Mouse (Mus musculus) urinary bladder, adult 2 months (tissue): ENCODE results near the gene Cd33. TPM values are rescaled to one million over a fixed set of nuclear protein-coding genes. Genes with fewer than 3 reads are reported as not detected.

ENCODE experiments used
- DNase-seq: peaks from one replicate; pipeline ENCODE4 v3.0.0; 2022; ENCODE audit warnings: low spot score
- polyA plus RNA-seq: library from polyadenylated mRNA; depleted of rRNA; stranded (reverse); fragments of >200 nt; gene quantifications from 2 replicates; pipeline ENCODE4 v1.2.3, GENCODE M21; 2012; rRNA removed

Cd33 gene
- polyA plus RNA-seq, 1 experiment, result 7.2 TPM

DNA sequence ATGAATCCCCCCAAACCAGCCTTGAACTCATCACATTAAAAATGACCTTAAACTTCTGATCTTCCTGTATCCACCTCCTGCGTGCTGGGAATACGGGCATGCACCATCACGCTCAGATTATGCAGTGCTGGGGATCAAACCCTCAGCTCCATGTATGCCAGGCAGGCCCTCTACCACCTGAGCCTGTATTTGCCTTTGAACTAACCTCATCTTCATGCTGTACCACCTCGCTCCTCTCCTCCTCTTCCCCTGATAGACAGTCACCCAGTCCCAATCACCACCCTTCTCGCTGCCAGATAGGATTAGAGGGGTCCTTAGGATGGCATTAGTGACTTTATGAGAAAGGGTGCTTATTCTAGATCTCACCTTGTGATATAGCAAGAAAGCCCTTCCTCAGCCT lies 29.2 kb downstream of the Cd33 start:
- no peak for DNase-seq

DNA sequence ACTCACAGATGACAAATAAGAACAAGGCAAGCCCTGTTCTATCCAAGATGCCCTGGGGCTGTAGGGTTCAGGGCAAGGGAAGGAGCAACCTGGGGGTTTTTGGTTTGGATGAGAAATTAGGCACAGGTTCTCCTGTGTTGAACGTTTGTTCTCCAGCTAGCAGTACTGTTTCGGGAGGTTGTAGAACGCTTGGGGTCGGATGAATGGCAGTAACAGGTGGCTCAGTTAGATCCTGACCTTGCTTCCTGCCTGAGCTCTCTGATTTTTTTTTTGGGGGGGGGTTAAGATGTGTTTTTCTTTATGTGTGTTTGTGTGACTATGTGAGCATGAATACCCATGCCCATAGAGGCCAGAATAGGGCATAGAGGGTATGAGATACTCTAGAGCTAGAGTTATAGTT lies 31.7 kb downstream of the Cd33 start:
- DNase-seq, result no peak

- DNase-seq, result no peak
Measured at GRCm38 (mm10) chr7:43511707-43512478, 32.3 kb downstream of the Cd33 start.

DNA sequence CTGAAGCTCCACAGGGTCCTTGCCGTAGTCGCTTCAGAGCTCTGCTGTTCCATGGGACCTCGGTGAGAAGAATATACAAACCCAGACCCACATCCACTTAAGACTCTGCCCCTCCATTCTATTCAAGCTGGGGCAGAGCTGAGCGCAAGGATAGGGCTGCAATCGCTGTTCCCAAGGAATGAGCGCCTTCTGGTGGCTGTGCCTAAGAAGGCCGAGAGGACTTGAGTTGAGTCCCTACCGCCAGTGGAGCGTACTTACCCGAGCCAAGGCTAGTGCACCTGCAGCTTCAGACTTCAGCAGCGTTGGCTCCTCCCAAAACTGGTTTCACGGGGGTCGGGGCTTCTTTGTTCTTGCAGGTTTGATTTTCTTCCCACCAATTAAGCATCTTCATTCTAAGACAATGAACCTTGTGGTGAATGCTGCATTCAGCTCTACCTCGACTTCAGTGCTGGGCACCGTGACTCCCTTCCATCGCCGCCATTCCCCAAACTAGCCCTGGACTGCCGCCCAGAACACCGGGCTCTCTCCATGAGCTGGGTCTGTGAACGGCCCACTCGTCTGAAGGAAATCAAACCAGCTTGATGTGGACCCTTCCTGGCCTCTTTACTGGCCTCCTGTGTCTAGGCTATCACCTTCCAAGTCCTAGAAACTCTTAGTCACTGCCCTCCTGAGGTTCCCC lies 48.7 kb downstream of the Cd33 start:
- no peak for DNase-seq

DNA sequence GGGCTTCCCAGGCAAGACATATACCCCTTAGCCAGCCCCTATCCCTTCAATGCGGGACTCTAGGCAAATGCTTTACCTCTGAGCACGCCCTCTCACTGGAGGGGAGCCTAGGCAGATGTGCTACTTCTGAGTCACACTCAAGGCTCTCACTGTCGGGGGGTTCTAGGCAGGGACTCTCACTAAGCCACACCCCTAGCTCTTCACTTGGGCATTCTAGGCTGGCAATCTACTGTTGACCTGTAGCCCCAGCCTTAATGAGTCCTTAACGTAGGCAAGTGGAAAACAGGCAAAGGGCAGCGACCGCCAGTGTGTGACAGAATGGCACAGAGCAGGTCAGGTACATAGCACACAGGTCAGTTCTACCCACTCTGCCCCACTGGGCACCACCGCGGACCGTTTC lies 53.4 kb downstream of the Cd33 start:
- DNase-seq, result no peak

DNA sequence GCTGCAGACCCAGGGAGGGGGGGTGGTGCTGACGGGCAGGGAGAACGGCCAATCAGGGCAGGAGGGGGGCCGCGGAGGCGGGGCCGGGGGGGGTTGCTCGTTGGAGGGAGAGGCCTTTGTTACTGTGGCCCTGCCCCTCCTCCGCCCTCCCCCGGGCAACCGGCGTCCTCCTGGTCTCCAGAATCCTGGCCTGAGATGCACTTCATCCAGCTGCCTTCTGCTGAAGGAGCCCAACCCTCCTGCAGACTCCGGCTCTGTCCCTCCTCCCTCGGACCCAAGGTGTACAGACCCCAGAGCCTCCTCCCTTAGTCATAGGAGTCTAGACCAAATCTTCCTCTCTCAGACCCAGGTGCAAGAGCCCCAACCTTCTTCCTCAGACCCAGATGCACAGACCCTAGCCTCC lies 54.0 kb downstream of the Cd33 start:
- DNase-seq, result no peak

DNA sequence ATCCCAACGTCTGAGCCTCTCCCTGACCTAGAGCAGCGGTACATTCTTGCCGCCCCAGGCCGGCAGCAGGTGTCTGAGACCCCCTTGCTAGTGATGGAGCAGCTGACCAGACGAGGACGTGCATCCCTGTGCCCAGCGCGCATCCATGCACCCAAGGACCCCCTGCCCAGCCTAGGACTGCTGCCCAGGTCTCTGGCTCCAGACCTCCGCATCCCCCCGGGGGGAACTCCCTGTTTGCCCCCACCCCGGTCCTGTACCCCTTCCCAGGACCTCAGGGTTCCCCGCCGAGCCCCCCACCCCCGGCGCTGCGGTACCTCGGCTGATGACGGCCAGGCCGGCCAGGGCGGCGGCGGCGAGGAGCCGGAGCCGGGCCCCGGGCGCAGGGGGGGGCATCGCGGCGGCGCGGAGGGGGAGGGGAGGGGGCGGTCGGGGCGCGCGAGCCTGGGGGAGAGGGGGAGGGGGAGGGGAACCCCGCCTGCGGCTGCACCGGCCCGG lies 54.5 kb downstream of the Cd33 start, which contains the start of gene Iglon5:
Gene Iglon5, minus strand, starts transcription at position 445 of the 495 bp plus-strand sequence.
- DNase-seq, result no peak

- no peak for DNase-seq
Measured at GRCm38 (mm10) chr7:43488646-43489045, 55.6 kb downstream of the Cd33 start.

DNA sequence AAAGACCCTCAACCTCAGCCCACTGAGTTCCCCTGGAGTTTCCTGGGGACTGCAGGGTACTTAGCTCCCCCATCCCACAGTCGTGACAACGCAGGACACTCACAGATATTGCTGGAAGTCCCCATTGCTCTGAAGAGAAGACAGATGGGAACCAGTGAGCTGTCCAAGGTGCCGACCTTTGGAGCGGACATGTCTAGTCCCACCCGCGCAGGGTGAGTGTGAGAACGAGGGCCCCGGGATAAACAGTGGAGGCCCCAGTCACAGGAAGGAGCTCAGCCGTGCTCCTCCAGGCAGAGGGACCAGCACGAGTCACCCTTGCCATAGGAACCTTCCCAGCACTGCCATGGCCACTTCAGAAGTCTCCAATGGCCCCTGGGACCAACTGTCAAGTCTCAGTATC lies 61.0 kb downstream of the Cd33 start:
- no peak for DNase-seq

- no peak for DNase-seq
Measured at GRCm38 (mm10) chr7:43482090-43482716, 62.0 kb downstream of the Cd33 start.

DNA sequence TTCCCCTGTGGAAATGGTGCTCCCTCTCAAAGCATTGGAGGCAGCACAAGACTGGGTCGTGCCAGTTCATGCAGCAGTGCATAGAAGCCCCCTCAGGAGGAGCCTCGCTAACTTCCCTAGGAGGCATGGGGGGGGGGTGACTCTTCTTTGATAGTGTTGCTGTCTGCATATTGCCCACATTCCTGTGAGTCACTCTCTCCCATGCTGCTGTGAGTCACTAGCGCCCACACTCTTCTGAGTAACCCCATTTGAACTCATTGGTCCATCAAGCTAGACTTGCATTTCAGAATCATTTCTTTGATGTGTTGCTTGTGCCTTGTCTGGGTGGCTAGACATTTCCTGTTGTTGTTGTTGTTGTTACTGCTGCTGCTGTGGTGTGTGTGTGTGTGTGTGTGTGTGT lies 63.0 kb downstream of the Cd33 start:
- DNase-seq, result no peak

DNA sequence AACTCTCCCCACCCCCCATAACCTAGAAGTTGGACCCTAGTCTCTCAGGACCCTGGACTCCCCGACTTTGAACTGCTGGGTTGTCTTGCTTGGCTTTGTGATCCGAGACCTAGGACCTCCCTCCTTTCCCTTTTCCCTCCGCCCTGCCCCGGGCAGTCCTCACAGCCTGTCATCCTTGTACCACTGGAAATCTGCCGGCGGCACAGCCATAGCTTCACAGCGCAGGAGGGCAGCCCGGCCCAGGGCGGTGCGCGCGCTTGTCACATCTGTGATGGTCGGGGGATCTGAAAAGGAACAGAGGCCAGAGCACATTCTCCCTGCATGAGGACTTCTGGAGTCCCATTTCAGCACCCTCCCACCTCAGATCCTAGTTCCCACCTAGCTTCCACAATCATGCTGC lies 67.9 kb downstream of the Cd33 start:
- DNase-seq, result no peak

GRCm38 (mm10) chr7:43475706-43476105 lies 68.5 kb downstream of the Cd33 start:
- no peak for DNase-seq

Other genes starting within 250 kb of the Cd33 start
- gene Zfp715, start 231.1 kb downstream of the Cd33 start, polyA plus RNA-seq, result 11.9 and 13.1 TPM in 2 replicates
- 0.30 and 0.50 TPM in 2 replicates for gene Siglecf, start 193.1 kb downstream of the Cd33 start, polyA plus RNA-seq
- gene Siglecg, start 136.2 kb downstream of the Cd33 start, polyA plus RNA-seq, result 2.0 TPM in 2 replicates
- gene Lim2, start 116.8 kb downstream of the Cd33 start, polyA plus RNA-seq, result not detected in 2 replicates
- gene Nkg7, start 107.4 kb downstream of the Cd33 start, polyA plus RNA-seq, result 4.0 and 4.4 TPM in 2 replicates
- not detected in 2 replicates for gene Cldnd2, start 103.6 kb downstream of the Cd33 start, polyA plus RNA-seq
- 244 and 246 TPM in 2 replicates for gene Etfb, start 100.3 kb downstream of the Cd33 start, polyA plus RNA-seq
- 0.12 and 0.56 TPM in 2 replicates for gene Gm45233, start 100.3 kb downstream of the Cd33 start, polyA plus RNA-seq
- gene Vsig10l, start 81.3 kb downstream of the Cd33 start, polyA plus RNA-seq, result 2.7 and 3.1 TPM in 2 replicates
- 3.7 and 7.2 TPM in 2 replicates for gene Iglon5, start 54.4 kb downstream of the Cd33 start, polyA plus RNA-seq
- not detected in 2 replicates for gene 4931406B18Rik, start 38.5 kb downstream of the Cd33 start, polyA plus RNA-seq
- gene Zfp658, start 17.8 kb upstream of the Cd33 start, polyA plus RNA-seq, result 4.0 and 4.3 TPM in 2 replicates
- gene Zfp719, start 35.2 kb upstream of the Cd33 start, polyA plus RNA-seq, result 6.8 and 7.1 TPM in 2 replicates
- gene Zfp819, start 62.7 kb upstream of the Cd33 start, polyA plus RNA-seq, result 0.03 TPM in 1 of 2 replicates, not detected in the other
- gene Ceacam18, start 90.3 kb upstream of the Cd33 start, polyA plus RNA-seq, result not detected in 2 replicates
- gene Siglece, start 115.7 kb upstream of the Cd33 start, polyA plus RNA-seq, result 1.4 and 2.3 TPM in 2 replicates
- 9.7 and 10.2 TPM in 2 replicates for gene Ctu1, start 127.6 kb upstream of the Cd33 start, polyA plus RNA-seq
- 0.06 and 0.07 TPM in 2 replicates for gene Klk14, start 146.0 kb upstream of the Cd33 start, polyA plus RNA-seq
- gene Klk13, start 168.1 kb upstream of the Cd33 start, polyA plus RNA-seq, result 0.36 and 0.83 TPM in 2 replicates
- gene Klk12, start 224.5 kb upstream of the Cd33 start, polyA plus RNA-seq, result not detected in 2 replicates
- 0.23 TPM in 1 of 2 replicates, not detected in the other for gene Klk11, start 230.2 kb upstream of the Cd33 start, polyA plus RNA-seq
- 0.49 and 0.59 TPM in 2 replicates for gene Klk10, start 236.6 kb upstream of the Cd33 start, polyA plus RNA-seq
- 0.04 TPM in 1 of 2 replicates, not detected in the other for gene Klk9, start 247.5 kb upstream of the Cd33 start, polyA plus RNA-seq